Mouse (Mus musculus) CH12.LX (cell line): ENCODE measurements around the gene Lrrc15. TPM values are rescaled to one million over a fixed set of nuclear protein-coding genes. Genes with fewer than 3 reads are reported as not detected.

ENCODE experiments used
- DNase-seq: peaks from one replicate; pipeline ENCODE4 v3.0.0-alpha.2; 2013; ENCODE audit errors: extremely low read depth
- H3K27ac ChIP-seq: 2 replicates; pipeline ENCODE4 v1.5.1; 2012; ENCODE audit warnings: low read depth, mild to moderate bottlenecking, control low read depth, moderate library complexity; ENCODE audit not compliant: insufficient read depth
- H3K27me3 ChIP-seq: replicated peaks from 2 replicates; pipeline ENCODE3; 2012; ENCODE audit warnings: inconsistent platforms
- H3K36me3 ChIP-seq, 2 experiments: replicated peaks in 1 of 2; 2 replicates each; pipeline versions ENCODE3 to v1.6.1; 2012; ENCODE audit warnings: inconsistent platforms in 1 of 2, low read length in 1 of 2, mild to moderate bottlenecking in 1 of 2, mixed read lengths in 1 of 2, moderate library complexity in 1 of 2; ENCODE audit not compliant: control insufficient read depth in 1 of 2, insufficient read depth in 1 of 2
- H3K4me1 ChIP-seq, 2 experiments: 2 replicates each; pipeline ENCODE4 v1.6.1; 2012; ENCODE audit warnings: inconsistent platforms in 1 of 2, moderate library complexity in 1 of 2; ENCODE audit not compliant: insufficient read depth in 2 of 2, control insufficient read depth in 1 of 2
- H3K4me2 ChIP-seq: 2 replicates; pipeline ENCODE4 v1.6.1; 2012; ENCODE audit warnings: low read depth, mild to moderate bottlenecking, control low read depth; ENCODE audit not compliant: poor library complexity, insufficient read depth, severe bottlenecking
- H3K4me3 ChIP-seq, 3 experiments: fragments of 150-350 bp in 1 of 3; sonication (generic) in 1 of 3; replicated peaks in 1 of 3; 2 replicates each; pipeline versions ENCODE3 to v1.5.1; 2011 to 2012; ENCODE audit warnings: low read depth in 2 of 3, low read length in 2 of 3, mild to moderate bottlenecking in 2 of 3, moderate library complexity in 2 of 3, control low read depth in 1 of 3, improper control_type of control experiment in 1 of 3, inconsistent platforms in 1 of 3, mixed read lengths in 1 of 3; ENCODE audit not compliant: poor library complexity in 1 of 3
- H3K79me2 ChIP-seq: replicated peaks from 2 replicates; pipeline ENCODE4 v1.6.1; 2012; ENCODE audit warnings: mild to moderate bottlenecking, moderate library complexity; ENCODE audit not compliant: control insufficient read depth, poor library complexity, insufficient read depth, severe bottlenecking; ENCODE audit errors: extremely low read depth
- H3K9ac ChIP-seq: 2 replicates; pipeline ENCODE4 v1.6.1; 2012; ENCODE audit warnings: low read depth, mild to moderate bottlenecking, control low read depth, moderate library complexity; ENCODE audit not compliant: insufficient read depth
- H3K9me3 ChIP-seq: replicated peaks from 2 replicates; pipeline ENCODE3; 2012; ENCODE audit warnings: low read length, inconsistent platforms, mixed read lengths
- BHLHE40 ChIP-seq: IDR thresholded peaks from 2 replicates; pipeline ENCODE4 v1.6.1; 2011; ENCODE audit warnings: mild to moderate bottlenecking, low read depth, low read length, improper control_type of control experiment
- CHD1 ChIP-seq: IDR thresholded peaks from 2 replicates; pipeline ENCODE4 v1.6.1; 2012; ENCODE audit warnings: low read depth, low read length, improper control_type of control experiment, inconsistent platforms
- CHD2 ChIP-seq: IDR thresholded peaks from 2 replicates; pipeline ENCODE4 v1.6.1; 2011; ENCODE audit warnings: low read length, improper control_type of control experiment
- CTCF ChIP-seq, 2 experiments: IDR thresholded peaks in 1 of 2; conservative IDR thresholded peaks in 1 of 2; 2 replicates each; pipeline ENCODE4 v1.5.1; 2011 to 2012; ENCODE audit warnings: low read depth in 2 of 2, low read length in 2 of 2, improper control_type of control experiment in 1 of 2, inconsistent platforms in 1 of 2, mild to moderate bottlenecking in 1 of 2, moderate library complexity in 1 of 2
- E2F4 ChIP-seq: IDR thresholded peaks from 2 replicates; pipeline ENCODE4 v1.6.1; 2011; ENCODE audit warnings: low read depth, low read length, improper control_type of control experiment; ENCODE audit not compliant: insufficient replicate concordance
- EP300 ChIP-seq: IDR thresholded peaks from 2 replicates; pipeline ENCODE4 v1.6.1; 2011; ENCODE audit warnings: low read length, improper control_type of control experiment
- GABPA ChIP-seq: IDR thresholded peaks from 2 replicates; pipeline ENCODE4 v1.6.1; 2012; ENCODE audit warnings: low read depth, low read length, improper control_type of control experiment, inconsistent platforms; ENCODE audit not compliant: insufficient replicate concordance
- HCFC1 ChIP-seq: IDR thresholded peaks from 2 replicates; pipeline ENCODE4 v1.6.1; 2012; ENCODE audit warnings: low read depth, mild to moderate bottlenecking, inconsistent platforms, low read length, improper control_type of control experiment
- IRF4 ChIP-seq: IDR thresholded peaks from 2 replicates; pipeline ENCODE4 v1.6.1; 2014; ENCODE audit warnings: low read depth, mild to moderate bottlenecking, inconsistent platforms, low read length, improper control_type of control experiment
- JUND ChIP-seq: conservative IDR thresholded peaks from 2 replicates; pipeline ENCODE4 v1.6.1; 2011; ENCODE audit warnings: low read depth, low read length, improper control_type of control experiment
- KAT2A ChIP-seq: IDR thresholded peaks from 2 replicates; pipeline ENCODE4 v1.6.1; 2012; ENCODE audit warnings: low read length, improper control_type of control experiment, inconsistent platforms; ENCODE audit not compliant: insufficient replicate concordance
- MAFK ChIP-seq: IDR thresholded peaks from 2 replicates; pipeline ENCODE4 v1.6.1; 2011; ENCODE audit warnings: low read length, improper control_type of control experiment; ENCODE audit not compliant: insufficient replicate concordance
- MAX ChIP-seq: IDR thresholded peaks from 2 replicates; pipeline ENCODE4 v1.6.1; 2011; ENCODE audit warnings: low read length, improper control_type of control experiment
- MAZ ChIP-seq: IDR thresholded peaks from 2 replicates; pipeline ENCODE4 v1.6.1; 2012; ENCODE audit warnings: low read depth, mild to moderate bottlenecking, inconsistent platforms, low read length, improper control_type of control experiment, moderate library complexity
- MYC ChIP-seq: IDR thresholded peaks from 2 replicates; pipeline ENCODE4 v1.6.1; 2011; ENCODE audit warnings: low read depth, mild to moderate bottlenecking, improper control_type of control experiment, low read length
- NELFE ChIP-seq: IDR thresholded peaks from 2 replicates; pipeline ENCODE4 v1.6.1; 2011; ENCODE audit warnings: low read depth, low read length, improper control_type of control experiment
- NRF1 ChIP-seq: IDR thresholded peaks from 2 replicates; pipeline ENCODE4 v1.6.1; 2014; ENCODE audit warnings: low read depth, mild to moderate bottlenecking, inconsistent platforms, low read length, improper control_type of control experiment, moderate library complexity
- PAX5 ChIP-seq: IDR thresholded peaks from 2 replicates; pipeline ENCODE4 v1.6.1; 2012; ENCODE audit warnings: low read length, inconsistent platforms, mixed read lengths
- RAD21 ChIP-seq: IDR thresholded peaks from 2 replicates; pipeline ENCODE4 v1.6.1; 2011; ENCODE audit warnings: low read depth, mild to moderate bottlenecking, low read length, improper control_type of control experiment, moderate library complexity
- SMC3 ChIP-seq: IDR thresholded peaks from 2 replicates; pipeline ENCODE4 v1.6.1; 2011; ENCODE audit warnings: low read depth, low read length, improper control_type of control experiment
- TBP ChIP-seq: conservative IDR thresholded peaks from 2 replicates; pipeline ENCODE4 v1.6.1; 2011; ENCODE audit warnings: low read depth, low read length, improper control_type of control experiment
- UBTF ChIP-seq: IDR thresholded peaks from 2 replicates; pipeline ENCODE4 v1.6.1; 2012; ENCODE audit warnings: low read depth, mild to moderate bottlenecking, inconsistent platforms, low read length, improper control_type of control experiment, moderate library complexity
- USF1 ChIP-seq: IDR thresholded peaks from 2 replicates; pipeline ENCODE4 v1.6.1; 2014; ENCODE audit warnings: low read depth, mild to moderate bottlenecking, inconsistent platforms, low read length, improper control_type of control experiment
- USF2 ChIP-seq: conservative IDR thresholded peaks from 2 replicates; pipeline ENCODE4 v1.6.1; 2011; ENCODE audit warnings: low read depth, low read length, improper control_type of control experiment
- ZC3H11A ChIP-seq: IDR thresholded peaks from 2 replicates; pipeline ENCODE4 v1.6.1; 2012; ENCODE audit warnings: low read depth, mild to moderate bottlenecking, inconsistent platforms, low read length, improper control_type of control experiment
- ZMIZ1 ChIP-seq: IDR thresholded peaks from 2 replicates; pipeline ENCODE4 v1.6.1; 2012; ENCODE audit warnings: low read depth, mild to moderate bottlenecking, inconsistent platforms, low read length, improper control_type of control experiment
- ZNF384 ChIP-seq: IDR thresholded peaks from 2 replicates; pipeline ENCODE4 v1.6.1; 2012; ENCODE audit warnings: low read depth, low read length, improper control_type of control experiment, inconsistent platforms
- dilution Hi-C: fragments of 300-500 bp; cut with MboI; formaldehyde crosslinking; loops from 2 replicates; pipeline ENCODE4 v1.14.3; 2020; ENCODE audit warnings: low sequenced_read_pairs; ENCODE audit not compliant: extremely low pct_unique_long_range_greater_than_20kb, extremely low pct_ligation_motif_present
- in situ Hi-C: fragments of 300-500 bp; cut with MboI; formaldehyde crosslinking; loops from 3 replicates; pipeline ENCODE4 v1.14.3; 2019; ENCODE audit warnings: low sequenced_read_pairs, low pct_ligation_motif_present, low pct_unique_long_range_greater_than_20kb, mixed read lengths
- polyA plus RNA-seq: library from polyadenylated mRNA; unstranded; fragments of >175 nt; gene quantifications from 2 replicates; pipeline ENCODE4 v1.2.1, GENCODE M21; 2012; ENCODE audit warnings: low read depth; ENCODE audit not compliant: insufficient read length
- total RNA-seq, 2 experiments: library from RNA; depleted of rRNA; stranded (reverse); fragments of 300-350 nt in 1 of 2; fragments of >200 nt in 1 of 2; gene quantifications; 2 replicates each; pipeline ENCODE4 v1.2.3; 2012 to 2014

Lrrc15 gene
- total and polyA plus RNA-seq, 3 experiments = not detected

GRCm38 (mm10) chr16:30297450-30297849 is 14.4 kb upstream of the Lrrc15 start:
- Histone ChIP-seq H3K79me2 (no peaks in the 10 kb centered on the region), H3K27ac (no peak overlapping the region), H3K4me1 (no peaks in the 10 kb centered on the region), H3K27me3 (peaks cover 6% of the 10 kb centered on the region), H3K9ac (no peak overlapping the region), H3K4me2 (no peak overlapping the region), H3K4me3 (no peak overlapping the region), H3K36me3 (no peaks in the 10 kb centered on the region), H3K9me3 (no peaks in the 10 kb centered on the region)
- dilution Hi-C loops = no loop called here
- TF ChIP-seq USF1 = no peak
- TF ChIP-seq E2F4 = no peak
- in situ Hi-C loops = no loop called here
- no peak for DNase-seq

DNA sequence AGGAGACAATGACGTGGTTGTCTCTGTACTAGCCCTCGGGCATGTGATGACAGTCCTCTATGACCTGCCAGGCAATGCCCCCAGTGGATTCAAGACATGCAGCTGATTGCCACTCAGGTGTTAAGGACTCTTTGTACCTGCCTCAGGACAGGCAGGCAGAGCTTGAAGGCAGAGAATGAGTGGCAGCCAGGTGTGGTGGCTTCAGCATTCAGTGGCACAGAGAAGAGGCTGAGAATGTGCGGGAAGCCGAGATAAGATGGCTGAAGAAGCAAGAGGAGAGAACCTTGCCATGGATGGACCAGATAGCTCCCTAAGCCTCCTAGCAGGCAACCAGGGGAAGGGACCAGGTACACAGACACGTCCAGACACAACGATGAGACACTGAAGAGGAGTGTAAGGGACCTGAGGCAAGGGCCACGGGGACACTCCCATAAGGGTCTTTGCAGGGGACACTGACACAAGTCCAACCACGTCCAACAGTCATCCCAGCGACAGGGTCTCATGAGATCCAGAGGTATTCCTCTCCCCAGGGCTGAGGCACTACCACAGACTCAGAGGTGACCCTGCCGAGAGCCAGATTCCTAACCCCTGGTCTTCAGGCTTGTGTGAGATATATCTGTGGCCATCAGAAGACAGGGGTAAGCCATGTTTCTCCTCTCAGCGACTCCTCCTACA is 13.7 kb upstream of the Lrrc15 start:
- Histone ChIP-seq H3K4me1 (no peaks in the 10 kb centered on the region), H3K36me3 (no peaks in the 10 kb centered on the region), H3K9ac (no peak overlapping the region), H3K4me3 (no peak overlapping the region), H3K79me2 (no peaks in the 10 kb centered on the region), H3K9me3 (no peaks in the 10 kb centered on the region), H3K27me3 (peaks cover 6% of the 10 kb centered on the region), H3K27ac (no peak overlapping the region), H3K4me2 (no peak overlapping the region)
- no peak for DNase-seq
- TF ChIP-seq E2F4 = no peak
- TF ChIP-seq USF2 = no peak
- TF ChIP-seq CHD2 = no peak
- TF ChIP-seq GABPA = no peak
- no peak for TF ChIP-seq PAX5
- no peak for TF ChIP-seq UBTF
- TF ChIP-seq ZMIZ1 = no peak
- no peak for TF ChIP-seq ZC3H11A
- no peak for TF ChIP-seq CHD1
- no peak for TF ChIP-seq HCFC1
- in situ Hi-C loops = no loop called here
- dilution Hi-C loops = no loop called here

GRCm38 (mm10) chr16:30295106-30295505 is 12.1 kb upstream of the Lrrc15 start:
- no peak for DNase-seq
- H3K4me1 ChIP-seq = no peaks in the 10 kb centered on the region
- no peak overlapping the region for H3K9ac ChIP-seq
- H3K36me3 ChIP-seq = no peaks in the 10 kb centered on the region
- in situ Hi-C loops (no loop called here), dilution Hi-C loops (no loop called here)
- H3K4me3 ChIP-seq = no peak overlapping the region
- no peaks in the 10 kb centered on the region for H3K79me2 ChIP-seq
- no peak overlapping the region for H3K27ac ChIP-seq
- no peak for TF ChIP-seq SMC3
- no peak for TF ChIP-seq EP300
- no peak for TF ChIP-seq KAT2A
- TF ChIP-seq MAFK = no peak
- TF ChIP-seq TBP = no peak
- TF ChIP-seq NELFE = no peak
- TF ChIP-seq CTCF (conservative IDR thresholded peaks at IDR 0.05 in 1 of 2, IDR thresholded peaks at IDR 0.05 in 1 of 2; ENCODE audit: low read depth in 2 of 2, low read length in 2 of 2) = no peak
- TF ChIP-seq JUND = no peak
- TF ChIP-seq ZNF384 = no peak
- TF ChIP-seq IRF4 = no peak
- TF ChIP-seq CHD2 = no peak
- TF ChIP-seq RAD21 = no peak
- TF ChIP-seq MAZ = no peak
- TF ChIP-seq USF2 = no peak
- TF ChIP-seq NRF1 = no peak
- no peak for TF ChIP-seq BHLHE40
- TF ChIP-seq MAX = no peak
- TF ChIP-seq MYC = no peak
- H3K9me3 ChIP-seq = no peaks in the 10 kb centered on the region
- H3K4me2 ChIP-seq = no peak overlapping the region
- peaks cover 4% of the 10 kb centered on the region for H3K27me3 ChIP-seq
